ENCODE assay signal across 10 mouse cellular contexts in the genomic region with DNA sequence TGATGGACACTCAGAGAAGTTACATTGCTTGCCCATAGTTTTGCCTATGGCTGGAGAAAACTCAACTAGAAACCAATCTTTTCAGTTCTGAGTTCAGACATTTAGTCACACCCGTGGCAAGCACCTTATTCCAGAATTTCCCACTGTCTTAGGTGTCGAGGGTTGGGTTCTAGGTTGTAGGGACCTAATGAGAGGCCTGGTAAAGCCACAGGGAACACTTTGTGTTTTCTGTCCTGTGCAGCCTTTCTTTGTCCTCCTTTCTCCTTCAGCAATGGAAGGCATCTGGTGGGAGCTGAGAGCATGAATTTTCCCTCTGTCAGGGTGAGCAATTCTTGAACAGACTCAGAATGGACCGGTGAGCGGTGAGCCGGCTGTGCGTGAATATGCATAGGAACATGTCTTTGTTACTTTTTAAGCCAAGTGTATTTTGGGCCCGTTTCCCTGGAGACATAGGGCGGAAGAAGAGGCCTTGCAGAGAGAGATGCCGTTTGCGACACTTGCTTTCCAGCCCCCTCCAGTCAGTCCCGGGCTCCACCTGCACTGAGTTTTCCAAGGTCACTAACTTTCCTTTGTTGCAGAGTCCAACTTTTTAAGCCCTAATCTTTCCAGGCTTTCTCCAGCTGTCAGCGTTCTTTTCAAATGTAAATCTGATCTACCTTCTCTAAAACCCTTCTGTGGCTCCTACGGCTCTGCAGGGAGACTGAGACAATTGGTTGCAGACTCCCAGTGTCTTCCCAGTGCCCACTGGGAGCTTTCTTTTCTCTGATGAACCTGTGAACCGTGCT. TPM values are rescaled to one million over a fixed set of nuclear protein-coding genes. Genes with fewer than 3 reads are reported as not detected.
DNase-seq lines count a peak whose midpoint lies in the region; ATAC-seq and TF ChIP-seq lines count a peak whose summit lies in the region.
"Had no signal": no experiment of that assay in that cellular context is flagged by ENCODE, and none has a peak within 500 bp of the region (broad histone marks: within the 10 kb centered on the region; RNA-seq: fewer than 3 reads in every experiment).

No protein-coding gene starts in this region.

- in situ Hi-C loops in ES-E14 (cut with MboI; ENCODE audit: low sequenced_read_pairs in 2 of 2, unreplicated experiment in 2 of 2), result no loop called here

- no peak for TF ChIP-seq CTCF in midbrain, postnatal 0 days (IDR thresholded peaks at IDR 0.05)

- H3K4me2 ChIP-seq in heart, embryonic 14.5 days (ENCODE audit: low read length), result peak overlapping the region; percentile 35; the same call in 1 of the 2 replicates
- H3K4me2 ChIP-seq in forebrain, embryonic 16.5 days (ENCODE audit: low read length), result no peak overlapping the region
- H3K4me2 ChIP-seq in midbrain, postnatal 0 days (ENCODE audit: low read depth, low read length, poor library complexity, severe bottlenecking), result no peak overlapping the region
- H3K4me2 ChIP-seq: embryonic facial prominence, embryonic 15.5 days had no signal

- DNase-seq in heart, adult 8-10 months (ENCODE audit: low spot score), result no peak
- DNase-seq in ES-E14 (ENCODE audit: low read depth, low spot score), result peak; percentile 86
- no peak for DNase-seq in midbrain, postnatal 0 days (ENCODE audit: low spot score)
- no peak for DNase-seq in urinary bladder, postnatal 14 days (ENCODE audit: low spot score)
- no peak for DNase-seq in retina, postnatal 1 day
- DNase-seq: B cell, adult 2 months had no signal

- peak overlapping the region; percentile 28; the same call in 1 of the 2 replicates for H3K9ac ChIP-seq in heart, embryonic 14.5 days (ENCODE audit: low read length)
- H3K9ac ChIP-seq in ES-E14 (ENCODE audit: insufficient read depth, low read depth, low read length, poor library complexity, severe bottlenecking), result no peak overlapping the region
- no peak overlapping the region for H3K9ac ChIP-seq in forebrain, embryonic 16.5 days (replicated peaks; ENCODE audit: low read depth, low read length)
- H3K9ac ChIP-seq in midbrain, postnatal 0 days (replicated peaks; ENCODE audit: low read length, poor library complexity, severe bottlenecking), result no peak overlapping the region
- H3K9ac ChIP-seq: embryonic facial prominence, embryonic 15.5 days had no signal

- no peaks in the 10 kb centered on the region for H3K36me3 ChIP-seq in heart, embryonic 14.5 days (ENCODE audit: control insufficient read depth, insufficient read depth, low read length)
- H3K36me3 ChIP-seq in ES-E14 (ENCODE audit: control insufficient read depth, insufficient read depth, low read length, poor library complexity, severe bottlenecking), result no peaks in the 10 kb centered on the region
- H3K36me3 ChIP-seq in forebrain, embryonic 16.5 days (ENCODE audit: control insufficient read depth, insufficient read depth), result no peaks in the 10 kb centered on the region
- no peaks in the 10 kb centered on the region for H3K36me3 ChIP-seq in midbrain, postnatal 0 days (ENCODE audit: insufficient read depth, low read length)
- H3K36me3 ChIP-seq: embryonic facial prominence, embryonic 15.5 days had no signal

- ATAC-seq in heart, embryonic 14.5 days (ENCODE audit: insufficient number of reproducible peaks, insufficient read depth, low FRiP score, low read depth), result no peak
- peak; percentile 38; the same call in 1 of the 2 replicates for ATAC-seq in forebrain, embryonic 16.5 days
- no peak for ATAC-seq in midbrain, postnatal 0 days (ENCODE audit: low FRiP score)
- no peak for ATAC-seq in megakaryocyte, adult 5-6 weeks (ENCODE audit: poor library complexity, severe bottlenecking)

- H3K4me3 ChIP-seq in heart, embryonic 14.5 days (ENCODE audit: control insufficient read depth in 1 of 2, insufficient read depth in 1 of 2, low read depth in 1 of 2, low read length in 2 of 2), result no peak overlapping the region
- H3K4me3 ChIP-seq in ES-E14 (ENCODE audit: insufficient read depth in 1 of 2, low read depth in 1 of 2, low read length in 2 of 2, poor library complexity in 1 of 2, severe bottlenecking in 1 of 2), result peak overlapping the region in 1 of 2 experiments; percentile 17; a peak in 2 of 4 replicates
- no peak overlapping the region for H3K4me3 ChIP-seq in forebrain, embryonic 16.5 days (replicated peaks; ENCODE audit: low read length)
- no peak overlapping the region for H3K4me3 ChIP-seq in midbrain, postnatal 0 days (ENCODE audit: low read depth, low read length)
- H3K4me3 ChIP-seq: embryonic facial prominence, embryonic 15.5 days had no signal

- WGBS in heart, embryonic 14.5 days, result 27% methylated on average over 14 of the region's 14 CpGs
- WGBS in forebrain, embryonic 16.5 days, result 4% methylated on average over 14 of the region's 14 CpGs
- whole genome bisulfite sequencing in midbrain, postnatal 0 days, result 7% methylated on average over 14 of the region's 14 CpGs

- peaks cover 0 to 4% of the 10 kb centered on the region in 2 experiments; a peak in 2 of 4 replicates for H3K4me1 ChIP-seq in heart, embryonic 14.5 days (ENCODE audit: control insufficient read depth in 2 of 2, insufficient read depth in 2 of 2, low read length in 2 of 2)
- peaks cover 16 to 20% of the 10 kb centered on the region in 2 experiments for H3K4me1 ChIP-seq in ES-E14 (ENCODE audit: control insufficient read depth in 2 of 2, insufficient read depth in 2 of 2, low read length in 2 of 2, poor library complexity in 1 of 2)
- H3K4me1 ChIP-seq in forebrain, embryonic 16.5 days (replicated peaks; ENCODE audit: control insufficient read depth, insufficient read depth, low read length), result peaks cover 8% of the 10 kb centered on the region
- H3K4me1 ChIP-seq in midbrain, postnatal 0 days (ENCODE audit: insufficient read depth, low read length), result no peaks in the 10 kb centered on the region
- H3K4me1 ChIP-seq: embryonic facial prominence, embryonic 15.5 days had no signal

- H3K27ac ChIP-seq in heart, embryonic 14.5 days (replicated peaks in 1 of 2; ENCODE audit: control insufficient read depth in 1 of 2, insufficient read depth in 1 of 2, low read depth in 2 of 2, low read length in 2 of 2), result no peak overlapping the region
- peak overlapping the region; percentile 85 for H3K27ac ChIP-seq in ES-E14 (ENCODE audit: insufficient read depth, low read depth, low read length, poor library complexity, severe bottlenecking)
- peak overlapping the region; percentile 65; the same call in 1 of the 2 replicates for H3K27ac ChIP-seq in forebrain, embryonic 16.5 days (ENCODE audit: low read length)
- 0 out of 2 replicates have a peak overlapping the region, but pooled peaks have one; percentile 12 for H3K27ac ChIP-seq in midbrain, postnatal 0 days (ENCODE audit: low read depth, low read length)
- H3K27ac ChIP-seq: embryonic facial prominence, embryonic 15.5 days had no signal

- H3K9me3 ChIP-seq in heart, embryonic 14.5 days (ENCODE audit: control insufficient read depth, low read length), result no peaks in the 10 kb centered on the region
- no peaks in the 10 kb centered on the region for H3K9me3 ChIP-seq in ES-E14 (ENCODE audit: control insufficient read depth, insufficient read depth, low read depth, low read length)
- H3K9me3 ChIP-seq in forebrain, embryonic 16.5 days (ENCODE audit: control insufficient read depth, low read length), result no peaks in the 10 kb centered on the region
- H3K9me3 ChIP-seq in midbrain, postnatal 0 days (ENCODE audit: low read length), result no peaks in the 10 kb centered on the region
- H3K9me3 ChIP-seq: embryonic facial prominence, embryonic 15.5 days had no signal

- H3K27me3 ChIP-seq in heart, embryonic 14.5 days (ENCODE audit: control insufficient read depth, insufficient read depth, low read length), result no peaks in the 10 kb centered on the region
- no peaks in the 10 kb centered on the region for H3K27me3 ChIP-seq in forebrain, embryonic 16.5 days (replicated peaks; ENCODE audit: control insufficient read depth, insufficient read depth, low read length)
- H3K27me3 ChIP-seq in midbrain, postnatal 0 days (ENCODE audit: insufficient read depth, low read length), result no peaks in the 10 kb centered on the region
- H3K27me3 ChIP-seq: embryonic facial prominence, embryonic 15.5 days had no signal

TF ChIP-seq in ES-E14, 5 proteins besides CTCF, POLR2A, EP300 and RAD21 (continues in another document):
- peak; percentile 68; the same call in 1 of the 2 replicates for TF ChIP-seq CHD2 (IDR thresholded peaks at IDR 0.05; ENCODE audit: low read depth, low read length)
- peak; percentile 40; the same call in 1 of the 2 replicates for TF ChIP-seq MAFK (IDR thresholded peaks at IDR 0.05; ENCODE audit: insufficient read depth, low read depth, low read length)
- no peak for TF ChIP-seq ZC3H11A (IDR thresholded peaks at IDR 0.05; ENCODE audit: borderline replicate concordance, low read depth, low read length)
- no peak; the same call in 1 of the 2 replicates for TF ChIP-seq ZNF384 (IDR thresholded peaks at IDR 0.05; ENCODE audit: low read depth, low read length)

RNA-seq across cellular contexts. Expression of a gene that starts 30.0 kb away (rescaled TPM):
- polyA plus RNA-seq in heart, embryonic 14.5 days (2014; fragmentation: Nextera tagmentation; extraction: Ambion mirVana), result 0.11 TPM in 1 of 2 replicates, not detected in the other
- under 1 TPM in 1 of 4 experiments, not detected in 3; 0.09 TPM for total RNA-seq in heart, adult 8-10 months (2022)
- 0.26 and 0.54 TPM in 2 replicates for total RNA-seq in ES-E14 (2012; rRNA removed)
- 2.2 and 2.8 TPM in 2 replicates for polyA plus RNA-seq in forebrain, embryonic 16.5 days (2015; fragmentation: Nextera tagmentation; extraction: Ambion mirVana)
- 64.0 and 70.2 TPM in 2 replicates for total RNA-seq in midbrain, postnatal 0 days (2014; rRNA removed)
- polyA plus RNA-seq in midbrain, postnatal 0 days (2015; fragmentation: Nextera tagmentation; extraction: Ambion mirVana), result 15.4 and 17.8 TPM in 2 replicates
- not detected in 2 replicates for total RNA-seq in megakaryocyte, adult 5-6 weeks (2015)
- total RNA-seq in megakaryocyte, adult 5-6 weeks (2017), result not detected in 2 replicates

RNA-seq across cellular contexts. Expression of a gene that starts 33.4 kb away (rescaled TPM):
- not detected in 2 replicates for polyA plus RNA-seq in heart, embryonic 14.5 days (2014; fragmentation: Nextera tagmentation; extraction: Ambion mirVana)
- not detected for total RNA-seq in heart, adult 8-10 months (2022)
- 0.42 and 1.5 TPM in 2 replicates for total RNA-seq in ES-E14 (2012; rRNA removed)
- polyA plus RNA-seq in forebrain, embryonic 16.5 days (2015; fragmentation: Nextera tagmentation; extraction: Ambion mirVana), result 0.46 and 0.68 TPM in 2 replicates
- 0.09 and 0.82 TPM in 2 replicates for total RNA-seq in midbrain, postnatal 0 days (2014; rRNA removed)
- polyA plus RNA-seq in midbrain, postnatal 0 days (2015; fragmentation: Nextera tagmentation; extraction: Ambion mirVana), result 0.10 and 0.38 TPM in 2 replicates
- not detected in 2 replicates for total RNA-seq in megakaryocyte, adult 5-6 weeks (2015)
- total RNA-seq in megakaryocyte, adult 5-6 weeks (2017), result not detected in 2 replicates

RNA-seq across cellular contexts. Expression of a gene that starts 53.0 kb away (rescaled TPM):
- polyA plus RNA-seq in heart, embryonic 14.5 days (2014; fragmentation: Nextera tagmentation; extraction: Ambion mirVana), result 0.36 TPM in 1 of 2 replicates, not detected in the other
- total RNA-seq in heart, adult 8-10 months (2022), result under 1 TPM; 0.16 to 0.69 (median 0.26) TPM
- total RNA-seq in ES-E14 (2012; rRNA removed), result 2.6 and 2.8 TPM in 2 replicates
- polyA plus RNA-seq in forebrain, embryonic 16.5 days (2015; fragmentation: Nextera tagmentation; extraction: Ambion mirVana), result 3.6 and 4.5 TPM in 2 replicates
- total RNA-seq in midbrain, postnatal 0 days (2014; rRNA removed), result 6.2 and 8.4 TPM in 2 replicates
- polyA plus RNA-seq in midbrain, postnatal 0 days (2015; fragmentation: Nextera tagmentation; extraction: Ambion mirVana), result 6.3 and 6.6 TPM in 2 replicates
- 0.11 and 0.14 TPM in 2 replicates for total RNA-seq in megakaryocyte, adult 5-6 weeks (2015)
- total RNA-seq in megakaryocyte, adult 5-6 weeks (2017), result 0.55 and 1.1 TPM in 2 replicates

Comparison
In these comparisons a context has a peak if more than half of its experiments do, and no peak if none do; other contexts are left out.
1. H3K27ac ChIP-seq: peak in ES-E14 (single experiment), forebrain, embryonic 16.5 days (single experiment) and midbrain, postnatal 0 days (single experiment); none in heart, embryonic 14.5 days (0 of 2).
2. RNA of a gene that starts 30.0 kb away (total RNA-seq): 64.0 to 70.2 TPM in midbrain, postnatal 0 days; 0.26 to 0.54 TPM in ES-E14, 0.09 TPM in heart, adult 8-10 months and not detected in megakaryocyte, adult 5-6 weeks; every median in the first group is over 10 times any median in the second.